8 mouse cellular contexts compared by ENCODE assay signal in genomic region chr11:101732518-101733440, GRCm38 (mm10). TPM values are rescaled to one million over a fixed set of nuclear protein-coding genes. Genes with fewer than 3 reads are reported as not detected.
DNase-seq lines count a peak whose midpoint lies in the region; ATAC-seq and TF ChIP-seq lines count a peak whose summit lies in the region.

Gene Dhx8 (plus strand): TSS chr11:101732919.

- H3K4me3 ChIP-seq in ES-Bruce4 (ENCODE audit: low read depth, low read length) = peak within 1 kb of the TSS; percentile 94
- H3K4me3 ChIP-seq in forebrain, embryonic 13.5 days = peak within 1 kb of the TSS; percentile 73
- peak within 1 kb of the TSS; percentile 76 for H3K4me3 ChIP-seq in liver, postnatal 0 days (ENCODE audit: low read depth, low read length)
- H3K4me3 ChIP-seq in neural tube, embryonic 14.5 days (ENCODE audit: low read depth, low read length) = peak within 1 kb of the TSS; percentile 71

- no peaks in the 10 kb centered on the region for H3K9me3 ChIP-seq in ES-Bruce4 (replicated peaks; ENCODE audit: control insufficient read depth, insufficient read depth, low read length, poor library complexity, severe bottlenecking)
- no peaks in the 10 kb centered on the region for H3K9me3 ChIP-seq in forebrain, embryonic 13.5 days (replicated peaks)
- H3K9me3 ChIP-seq in liver, postnatal 0 days (ENCODE audit: low read length) = no peaks in the 10 kb centered on the region
- no peaks in the 10 kb centered on the region for H3K9me3 ChIP-seq in neural tube, embryonic 14.5 days (ENCODE audit: control insufficient read depth, low read length)

- peak; percentile 71; the same call in 1 of the 2 replicates for TF ChIP-seq EP300 in ES-Bruce4 (IDR thresholded peaks at IDR 0.05; ENCODE audit: insufficient read depth, low read depth, low read length)
- peak; percentile 88 for TF ChIP-seq EP300 in liver, postnatal 0 days (IDR thresholded peaks at IDR 0.05; ENCODE audit: low read depth)

- peak within 1 kb of the TSS; percentile 71 for H3K4me2 ChIP-seq in forebrain, embryonic 13.5 days
- peak within 1 kb of the TSS; percentile 80 for H3K4me2 ChIP-seq in liver, postnatal 0 days (ENCODE audit: low read depth, low read length)
- H3K4me2 ChIP-seq in neural tube, embryonic 14.5 days (ENCODE audit: low read depth, low read length) = peak within 1 kb of the TSS; percentile 90

- H3K4me1 ChIP-seq in ES-Bruce4 (ENCODE audit: control insufficient read depth, insufficient read depth, low read length) = peaks cover 2% of the 10 kb centered on the region
- peaks cover 16% of the 10 kb centered on the region for H3K4me1 ChIP-seq in forebrain, embryonic 13.5 days
- peaks cover 3% of the 10 kb centered on the region for H3K4me1 ChIP-seq in liver, postnatal 0 days (ENCODE audit: insufficient read depth)
- H3K4me1 ChIP-seq in neural tube, embryonic 14.5 days (ENCODE audit: control insufficient read depth, insufficient read depth, low read length) = 0 out of 2 replicates have a peak, but pooled peaks cover 5% of the 10 kb centered on the region

- H3K9ac ChIP-seq in ES-Bruce4 (ENCODE audit: low read depth, poor library complexity, severe bottlenecking) = peak within 1 kb of the TSS; percentile 75
- peak within 1 kb of the TSS; percentile 85 for H3K9ac ChIP-seq in forebrain, embryonic 13.5 days
- peak within 1 kb of the TSS; percentile 81 for H3K9ac ChIP-seq in liver, postnatal 0 days (replicated peaks)
- H3K9ac ChIP-seq in neural tube, embryonic 14.5 days (replicated peaks; ENCODE audit: low read depth, low read length) = peak within 1 kb of the TSS; percentile 74

- peak; percentile 97 for ATAC-seq in cerebellum, adult (ENCODE audit: insufficient number of reproducible peaks, low FRiP score, low TSS enrichment)
- ATAC-seq in forebrain, embryonic 13.5 days = peak; percentile 96
- peak; percentile 97 for ATAC-seq in liver, postnatal 0 days
- ATAC-seq in neural tube, embryonic 14.5 days (ENCODE audit: low read depth) = peak; percentile 94

- TF ChIP-seq CTCF in ES-Bruce4 (IDR thresholded peaks at IDR 0.05; ENCODE audit: low read depth, low read length) = peak; percentile 98
- peak; percentile 100 for TF ChIP-seq CTCF in liver, postnatal 0 days (IDR thresholded peaks at IDR 0.05; ENCODE audit: low read depth)

- no peaks in the 10 kb centered on the region for H3K27me3 ChIP-seq in ES-Bruce4 (ENCODE audit: control insufficient read depth, insufficient read depth, low read length, poor library complexity, severe bottlenecking)
- H3K27me3 ChIP-seq in forebrain, embryonic 13.5 days = no peaks in the 10 kb centered on the region
- no peaks in the 10 kb centered on the region for H3K27me3 ChIP-seq in liver, postnatal 0 days (ENCODE audit: insufficient read depth, low read length)
- H3K27me3 ChIP-seq in neural tube, embryonic 14.5 days (ENCODE audit: control insufficient read depth, insufficient read depth, low read length) = no peaks in the 10 kb centered on the region

- H3K27ac ChIP-seq in ES-Bruce4 (ENCODE audit: insufficient read depth, low read length) = 0 out of 2 replicates have a peak within 1 kb of the TSS, but pooled peaks have one; percentile 17
- no peak within 1 kb of the TSS for H3K27ac ChIP-seq in forebrain, embryonic 13.5 days
- peak within 1 kb of the TSS; percentile 78 for H3K27ac ChIP-seq in liver, postnatal 0 days (ENCODE audit: low read depth)
- peak within 1 kb of the TSS; percentile 45 for H3K27ac ChIP-seq in neural tube, embryonic 14.5 days (ENCODE audit: low read depth, low read length)

- DNase-seq in heart, postnatal 10 days = peak; percentile 98 to 99
- peak; percentile 95 for DNase-seq in large intestine, adult 2 months (ENCODE audit: low read depth, low spot score)
- DNase-seq in liver, postnatal 0 days = peak; percentile 98
- peak; percentile 99 for DNase-seq in testis, postnatal 10 days (ENCODE audit: low spot score)

- under 1% methylated on average over 51 of the region's 51 CpGs for WGBS in forebrain, embryonic 13.5 days
- under 1% methylated on average over 51 of the region's 51 CpGs for WGBS in large intestine, adult 2 months
- WGBS in liver, postnatal 0 days (ENCODE audit: insufficient replicate concordance) = under 1% methylated on average over 51 of the region's 51 CpGs
- under 1% methylated on average over 51 of the region's 51 CpGs for WGBS in neural tube, embryonic 14.5 days

- H3K36me3 ChIP-seq in ES-Bruce4 (ENCODE audit: control insufficient read depth, insufficient read depth, low read length, poor library complexity, severe bottlenecking) = peaks cover 25% of the 10 kb centered on the region
- H3K36me3 ChIP-seq in forebrain, embryonic 13.5 days (ENCODE audit: poor library complexity, severe bottlenecking) = peaks cover 30% of the 10 kb centered on the region
- peaks cover 21% of the 10 kb centered on the region for H3K36me3 ChIP-seq in liver, postnatal 0 days (replicated peaks; ENCODE audit: insufficient read depth, low read length)
- peaks cover 15% of the 10 kb centered on the region for H3K36me3 ChIP-seq in neural tube, embryonic 14.5 days (ENCODE audit: control insufficient read depth, insufficient read depth, low read length)

- no peak for TF ChIP-seq POLR2A in ES-Bruce4 (IDR thresholded peaks at IDR 0.05; ENCODE audit: insufficient read depth, low read length)

- intact Hi-C loops in heart, postnatal 10 days (cut with DNase I) = loop anchor here (1.0 kb wide), 1 partner anchor 73 kb away; no protein-coding TSS in a partner anchor

RNA-seq across cellular contexts. Expression of gene Dhx8, which starts in this region (rescaled TPM):
- 37.6 and 38.9 TPM in 2 replicates for polyA plus RNA-seq in ES-Bruce4 (2011; ENCODE audit: insufficient read depth, insufficient read length, low read depth, missing spikeins)
- 39.2 and 44.8 TPM in 2 replicates for polyA plus RNA-seq in forebrain, embryonic 13.5 days (2015; fragmentation: Nextera tagmentation; extraction: Ambion mirVana)
- total RNA-seq in heart, postnatal 10 days (2021) = 10 to 100 TPM; 19.0 to 21.0 TPM
- polyA plus RNA-seq in large intestine, adult 2 months (2012; rRNA removed) = 12.0 and 13.0 TPM in 2 replicates
- 10.2 and 12.9 TPM in 2 replicates for polyA plus RNA-seq in liver, postnatal 0 days (2015; fragmentation: Nextera tagmentation; extraction: Ambion mirVana)
- polyA plus RNA-seq in neural tube, embryonic 14.5 days (2014; fragmentation: Nextera tagmentation; extraction: Ambion mirVana) = 33.5 and 36.6 TPM in 2 replicates
